Mouse (Mus musculus): ENCODE results near the gene Grin2b. TPM values are rescaled to one million over a fixed set of nuclear protein-coding genes. Genes with fewer than 3 reads are reported as not detected.
"Not testable (repeated sequence)": the region's sequence is repeated elsewhere in the genome, so short reads cannot be mapped to it uniquely, and the experiment has no call there.

The Grin2b gene
- total RNA-seq, 2 experiments from 2014 or later, result 248 to 335 TPM

GRCm38 (mm10) chr6:135829458-135829857 lies 343.9 kb downstream of the Grin2b start:
- DNase-seq (ENCODE audit: low spot score in 2 of 2), result no peak
- intact Hi-C loops (cut with DNase I), result loop anchor here (2.0 to 5.0 kb wide), 3 partner anchors 87 to 385 kb away; no protein-coding TSS in a partner anchor

DNA sequence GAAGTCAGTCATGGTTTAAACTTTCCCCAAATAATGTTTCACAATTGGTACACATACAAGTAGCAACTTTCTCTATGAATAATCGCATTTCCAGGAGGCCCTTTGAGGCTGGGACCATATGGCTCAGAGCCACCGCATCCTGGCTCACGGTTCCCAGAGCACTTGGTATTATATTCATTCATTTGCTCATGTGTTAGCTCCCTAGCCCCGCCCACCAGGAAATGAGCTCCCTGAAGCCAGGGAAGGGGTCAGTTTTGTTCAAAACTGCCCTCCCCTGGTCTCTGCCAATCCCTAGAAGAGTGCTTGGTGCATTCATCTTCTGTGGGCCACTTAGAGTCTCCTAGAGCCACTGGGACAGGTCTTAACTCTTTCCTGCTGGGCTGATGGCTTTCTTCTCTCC lies 344.3 kb downstream of the Grin2b start:
- DNase-seq (ENCODE audit: low spot score in 2 of 2), result no peak
- intact Hi-C loops (cut with DNase I), result loop anchor here (2.0 to 5.0 kb wide), 3 partner anchors 87 to 384 kb away; no protein-coding TSS in a partner anchor

GRCm38 (mm10) chr6:135827942-135828341 lies 345.4 kb downstream of the Grin2b start:
- intact Hi-C loops (cut with DNase I), result loop anchor here (2.0 to 5.0 kb wide), 3 partner anchors 86 to 383 kb away; no protein-coding TSS in a partner anchor

GRCm38 (mm10) chr6:135827317-135827716 lies 346.0 kb downstream of the Grin2b start:
- intact Hi-C loops (cut with DNase I), result loop anchor here (5.0 kb wide), 2 partner anchors 85 to 190 kb away; no protein-coding TSS in a partner anchor
- DNase-seq (ENCODE audit: low spot score in 2 of 2), result no peak

More at GRCm38 (mm10) chr6:135827942-135828341, 345.4 kb downstream of the Grin2b start:
- DNase-seq (ENCODE audit: low spot score in 2 of 2), result no peak

- intact Hi-C loops (cut with DNase I), result loop anchor here (5.0 kb wide), 2 partner anchors 84 to 189 kb away; no protein-coding TSS in a partner anchor
Measured at GRCm38 (mm10) chr6:135826776-135827175, 346.5 kb downstream of the Grin2b start.

GRCm38 (mm10) chr6:135817391-135817790 lies 355.9 kb downstream of the Grin2b start:
- intact Hi-C loops (cut with DNase I), result no loop called here
- DNase-seq (ENCODE audit: low spot score in 2 of 2), result no peak

More at GRCm38 (mm10) chr6:135826776-135827175, 346.5 kb downstream of the Grin2b start:
- DNase-seq (ENCODE audit: low spot score in 2 of 2), result not testable (repeated sequence)

GRCm38 (mm10) chr6:135813755-135814154 lies 359.6 kb downstream of the Grin2b start:
- DNase-seq (ENCODE audit: low spot score in 2 of 2), result no peak
- intact Hi-C loops (cut with DNase I), result no loop called here

- intact Hi-C loops (cut with DNase I), result no loop called here
- DNase-seq (ENCODE audit: low spot score in 2 of 2), result no peak
Measured at GRCm38 (mm10) chr6:135805436-135805835, 367.9 kb downstream of the Grin2b start.

DNA sequence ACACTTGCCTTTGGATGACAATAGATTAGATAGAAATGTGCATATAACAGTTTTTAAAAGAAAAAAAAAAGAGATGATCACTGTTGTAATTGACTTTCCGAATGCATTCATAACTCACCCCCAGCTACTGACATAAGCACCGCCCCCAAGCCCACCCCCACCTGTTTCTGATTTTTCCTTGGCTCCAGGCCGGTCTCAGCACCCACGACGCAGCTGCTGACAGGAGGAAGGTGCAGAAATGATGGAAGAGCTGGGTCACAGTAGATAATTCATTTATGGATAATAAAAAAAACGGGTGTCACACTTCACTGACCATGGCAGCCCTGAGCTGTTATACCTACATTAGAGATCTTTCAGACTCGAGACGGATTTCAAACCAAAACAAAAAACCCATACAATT lies 373.4 kb downstream of the Grin2b start:
- no peak for DNase-seq (ENCODE audit: low spot score in 2 of 2)
- intact Hi-C loops (cut with DNase I), result no loop called here

DNA sequence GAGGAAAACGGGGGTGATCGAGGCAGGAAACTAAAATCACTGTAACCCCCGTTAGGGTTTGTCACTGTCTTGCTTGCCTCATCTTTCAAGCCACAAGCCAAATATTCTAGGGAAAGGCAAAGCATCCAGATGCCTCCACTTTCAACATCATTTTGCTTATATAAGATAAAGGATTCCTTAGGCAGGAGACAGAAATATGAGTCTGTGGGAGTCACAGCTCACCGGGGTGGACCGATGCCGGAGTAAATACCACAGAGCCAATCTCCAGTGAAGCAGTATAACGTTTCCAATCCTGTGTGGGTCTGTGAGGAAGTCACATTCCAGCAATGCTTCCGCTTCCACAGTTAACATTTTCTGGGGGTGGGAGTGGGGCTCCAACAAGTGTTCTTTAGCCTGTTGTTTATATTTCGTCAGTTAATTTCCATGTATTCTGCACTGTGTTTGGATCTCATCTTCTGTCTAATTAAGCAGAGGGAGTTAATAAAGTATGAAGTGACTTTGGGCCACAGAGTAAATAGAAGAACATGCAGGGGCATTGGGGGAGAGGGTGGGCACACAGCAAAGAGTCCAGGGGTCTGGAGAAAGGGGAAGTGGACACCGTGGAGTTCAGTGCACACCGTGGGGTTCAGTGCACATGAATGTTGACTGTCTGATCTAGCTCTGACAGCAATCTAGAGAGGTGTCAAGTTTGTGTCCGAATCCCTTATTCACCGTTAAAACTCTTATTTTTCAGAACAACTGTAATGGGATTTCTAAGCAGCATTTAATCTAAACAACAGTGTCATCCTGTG lies 374.9 kb downstream of the Grin2b start:
- DNase-seq (ENCODE audit: low spot score in 2 of 2), result no peak
- intact Hi-C loops (cut with DNase I), result no loop called here

GRCm38 (mm10) chr6:135797371-135798033 lies 375.8 kb downstream of the Grin2b start:
- DNase-seq (ENCODE audit: low spot score in 2 of 2), result peak in 1 of 2 experiments; percentile 54
- intact Hi-C loops (cut with DNase I), result no loop called here

DNA sequence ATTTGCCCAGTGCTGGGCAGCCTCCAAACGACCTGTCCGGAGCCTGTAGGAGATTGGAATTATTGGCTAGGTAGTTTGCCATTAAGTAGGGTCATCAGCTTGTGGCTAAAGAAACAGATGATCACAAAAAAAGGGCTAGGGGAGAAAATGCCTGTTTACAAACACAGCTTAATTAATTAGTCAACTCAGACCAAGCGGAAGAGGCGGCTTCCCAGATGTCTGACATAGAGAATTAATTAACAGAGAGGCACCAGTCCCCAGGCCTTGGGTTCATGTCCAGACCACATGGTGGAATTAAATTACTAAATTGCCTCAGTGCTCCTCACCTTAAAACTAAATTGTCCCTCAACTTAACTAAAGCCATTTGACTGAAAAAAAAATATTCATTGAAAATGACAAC lies 376.4 kb downstream of the Grin2b start:
- no peak for DNase-seq (ENCODE audit: low spot score in 2 of 2)
- intact Hi-C loops (cut with DNase I), result no loop called here

- DNase-seq (ENCODE audit: low spot score in 2 of 2), result no peak
- intact Hi-C loops (cut with DNase I), result no loop called here
Measured at GRCm38 (mm10) chr6:135791412-135791811, 381.9 kb downstream of the Grin2b start.

DNA sequence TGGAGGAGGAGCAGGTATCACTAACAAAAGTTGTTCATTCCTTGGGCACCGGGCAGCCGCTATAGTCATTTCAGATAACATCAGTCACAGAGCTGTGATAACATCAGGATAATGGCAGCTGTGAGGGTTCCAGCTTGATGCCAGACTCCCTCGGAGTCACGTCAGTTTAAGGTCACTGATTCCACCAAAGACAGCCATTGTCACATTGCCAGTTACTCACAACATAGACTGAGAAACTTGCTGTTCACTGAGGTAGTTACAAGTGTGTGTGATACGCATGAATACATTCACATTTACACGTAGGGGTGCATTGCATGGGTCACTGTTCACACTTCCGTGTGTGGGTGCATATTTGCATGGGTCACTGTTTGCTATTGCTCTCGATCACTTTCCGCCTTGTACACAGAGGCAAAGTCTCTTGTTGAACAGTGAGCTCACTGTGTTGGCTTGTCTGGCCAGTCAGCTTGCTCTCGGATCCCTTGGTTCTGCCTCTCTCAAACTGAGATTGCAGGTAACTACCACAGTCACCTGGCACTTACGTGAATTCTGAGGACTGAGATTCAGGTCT lies 383.6 kb downstream of the Grin2b start:
- intact Hi-C loops (cut with DNase I), result no loop called here
- DNase-seq (ENCODE audit: low spot score in 2 of 2), result no peak

GRCm38 (mm10) chr6:135774670-135775069 lies 398.6 kb downstream of the Grin2b start:
- no peak for DNase-seq (ENCODE audit: low spot score in 2 of 2)
- intact Hi-C loops (cut with DNase I), result no loop called here

- intact Hi-C loops (cut with DNase I), result no loop called here
Measured at GRCm38 (mm10) chr6:135767572-135767971, 405.7 kb downstream of the Grin2b start.

DNA sequence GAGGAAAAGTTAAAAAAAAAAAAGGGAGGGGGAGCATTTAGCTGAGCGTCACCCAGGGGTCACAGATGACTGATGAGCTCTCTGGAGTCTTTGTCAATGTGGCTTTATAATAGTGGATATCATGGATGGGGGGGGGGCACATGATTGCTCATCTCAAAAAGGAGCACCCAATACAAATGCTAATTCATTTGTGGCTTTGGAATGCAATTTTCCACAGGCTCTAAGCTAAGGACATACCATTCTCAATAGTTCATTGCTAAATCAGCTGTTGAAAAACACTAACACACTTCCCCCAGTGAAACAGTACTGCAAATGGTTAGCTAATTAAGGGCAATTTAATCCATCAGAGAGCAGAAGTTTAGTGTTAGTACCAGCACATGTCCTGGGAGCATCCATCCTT lies 414.6 kb downstream of the Grin2b start:
- intact Hi-C loops (cut with DNase I), result no loop called here
- DNase-seq (ENCODE audit: low spot score in 2 of 2), result no peak

More at GRCm38 (mm10) chr6:135767572-135767971, 405.7 kb downstream of the Grin2b start:
- no peak for DNase-seq (ENCODE audit: low spot score in 2 of 2)

- intact Hi-C loops (cut with DNase I), result no loop called here
- no peak for DNase-seq (ENCODE audit: low spot score in 2 of 2)
Measured at GRCm38 (mm10) chr6:135756075-135756474, 417.2 kb downstream of the Grin2b start.

DNA sequence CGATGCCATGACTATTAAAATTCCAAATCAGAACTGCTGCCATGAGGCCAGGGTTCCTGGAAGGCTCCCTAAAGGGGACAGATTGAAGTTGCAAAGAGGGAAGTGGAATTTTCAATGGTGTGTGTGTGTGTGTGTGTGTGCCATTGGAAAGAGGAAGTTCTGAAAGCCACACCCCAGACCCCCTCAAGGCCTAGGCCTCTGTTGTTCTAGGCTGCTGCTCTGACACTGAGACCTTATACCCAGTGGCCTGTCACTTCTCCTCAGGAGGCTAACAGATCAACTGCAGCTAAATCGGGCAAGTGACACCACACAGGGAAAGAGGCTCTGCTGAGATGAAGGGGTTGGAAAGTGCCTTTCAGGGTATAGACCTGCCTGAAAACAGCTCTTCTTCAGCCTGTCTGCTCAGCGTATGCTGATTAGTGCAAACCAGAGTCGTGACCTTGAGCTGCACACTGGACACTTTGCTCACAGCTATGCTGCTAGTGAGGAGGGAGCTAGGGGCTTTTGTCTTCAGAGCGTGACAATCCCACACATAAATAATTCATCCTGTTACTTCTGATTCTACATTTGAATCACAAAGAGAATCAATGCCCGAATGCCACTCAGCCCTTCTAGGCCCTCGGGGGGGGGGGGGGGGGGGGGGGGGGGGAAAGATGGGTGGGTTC lies 424.8 kb downstream of the Grin2b start:
- DNase-seq (ENCODE audit: low spot score in 2 of 2), result no peak

GRCm38 (mm10) chr6:135745606-135746005 lies 427.7 kb downstream of the Grin2b start:
- intact Hi-C loops (cut with DNase I), result no loop called here
- no peak for DNase-seq (ENCODE audit: low spot score in 2 of 2)

More for the DNA sequence above, 424.8 kb downstream of the Grin2b start:
- intact Hi-C loops (cut with DNase I), result no loop called here
